In genomic region chr6:141309872-141310271, GRCm38 (mm10) we compare ENCODE assay signal across 14 mouse cellular contexts.
DNase-seq lines count a peak whose midpoint lies in the region; ATAC-seq and TF ChIP-seq lines count a peak whose summit lies in the region.
"Had no signal": no experiment of that assay in that cellular context is flagged by ENCODE, and none has a peak within 500 bp of the region (broad histone marks: within the 10 kb centered on the region; RNA-seq: fewer than 3 reads in every experiment).

No protein-coding gene starts in this region.

- TF ChIP-seq POLR2A in kidney, adult 2 months (IDR thresholded peaks at IDR 0.05; ENCODE audit: low read depth, low read length), result no peak

- peak; percentile 48; the same call in 1 of the 2 replicates for ATAC-seq in common myeloid progenitor, adult 5-6 weeks (replicated peaks; ENCODE audit: low read depth, poor library complexity, severe bottlenecking)
- ATAC-seq in erythroid progenitor cell, adult 5-6 weeks (replicated peaks; ENCODE audit: low FRiP score, poor library complexity, severe bottlenecking), result no peak
- ATAC-seq: inflammation-experienced regulatory T-cells, adult 6 months; midbrain, embryonic 16.5 days had no signal

- peak overlapping the region; percentile 66 for H3K27ac ChIP-seq in kidney, adult 2 months (ENCODE audit: insufficient read depth, low read depth, low read length)
- H3K27ac ChIP-seq: forebrain, embryonic 12.5 days; liver, embryonic 15.5 days had no signal

- H3K27me3 ChIP-seq in kidney, adult 2 months (replicated peaks; ENCODE audit: control insufficient read depth, insufficient read depth, low read length), result no peaks in the 10 kb centered on the region
- H3K27me3 ChIP-seq: forebrain, embryonic 12.5 days; liver, embryonic 15.5 days had no signal

- TF ChIP-seq CTCF in kidney, adult 2 months (conservative IDR thresholded peaks at IDR 0.05; ENCODE audit: insufficient read depth, insufficient read length, low read depth, low read length), result no peak

- no peaks in the 10 kb centered on the region for H3K36me3 ChIP-seq in kidney, adult 2 months (ENCODE audit: control insufficient read depth, insufficient read depth, low read length)
- H3K36me3 ChIP-seq: forebrain, embryonic 12.5 days; liver, embryonic 15.5 days had no signal

- H3K4me3 ChIP-seq in kidney, adult 2 months (ENCODE audit: insufficient read depth, low read depth, low read length), result no peak overlapping the region
- H3K4me3 ChIP-seq: forebrain, embryonic 12.5 days; liver, embryonic 15.5 days had no signal

- H3K4me1 ChIP-seq in kidney, adult 2 months (ENCODE audit: control insufficient read depth, insufficient read depth, low read length), result no peaks in the 10 kb centered on the region; the same call in 1 of the 2 replicates
- H3K4me1 ChIP-seq: forebrain, embryonic 12.5 days; liver, embryonic 15.5 days had no signal

- DNase-seq in cerebellum, adult 9-10 months, result peak; percentile 52
- DNase-seq in cerebellum, postnatal 4 days (ENCODE audit: low spot score in 2 of 2), result no peak
- peak; percentile 31 for DNase-seq in kidney, adult 2 months
- no peak for DNase-seq in kidney, postnatal 10 days
- peak; percentile 14 for DNase-seq in 416B (ENCODE audit: low read depth)
- no peak for DNase-seq in thymus, postnatal 10 days (ENCODE audit: low spot score in 2 of 2)
- DNase-seq: adrenal gland, postnatal 36 days; thymus, postnatal 36 days had no signal

- 30% methylated on average over 3 of the region's 3 CpGs for WGBS in kidney, adult 2 months

Comparison
In these comparisons a context has a peak if more than half of its experiments do, and no peak if none do; other contexts are left out.
1. DNase-seq: peak in cerebellum, adult 9-10 months (single experiment), kidney, adult 2 months (single experiment) and 416B (single experiment); none in cerebellum, postnatal 4 days (0 of 2), kidney, postnatal 10 days (single experiment) and thymus, postnatal 10 days (0 of 2).